Mouse (Mus musculus) erythroblast, embryonic 14.5 days (primary cell): ENCODE results near the gene Gdf11. TPM values are rescaled to one million over a fixed set of nuclear protein-coding genes. Genes with fewer than 3 reads are reported as not detected.
A peak's percentile ranks its signal among the peaks of the same experiment; 100 is the strongest.

Source experiments
- H3K27me3 ChIP-seq: 2 replicates; pipeline ENCODE4 v1.6.1; 2012; ENCODE audit warnings: inconsistent platforms; ENCODE audit not compliant: control insufficient read depth
- H3K36me3 ChIP-seq: 2 replicates; pipeline ENCODE4 v1.6.1; 2012; ENCODE audit warnings: mild to moderate bottlenecking, inconsistent platforms; ENCODE audit not compliant: control insufficient read depth
- H3K4me1 ChIP-seq: 2 replicates; pipeline ENCODE4 v1.6.1; 2012; ENCODE audit warnings: inconsistent platforms; ENCODE audit not compliant: control insufficient read depth
- H3K4me3 ChIP-seq: replicated peaks from 2 replicates; pipeline ENCODE3; 2012; ENCODE audit warnings: moderate library complexity, mild to moderate bottlenecking, inconsistent platforms
- H3K9me3 ChIP-seq: 2 replicates; pipeline ENCODE4 v1.6.1; 2012; ENCODE audit warnings: low read length, inconsistent platforms, mixed read lengths; ENCODE audit not compliant: control insufficient read depth
- GATA1 ChIP-seq: IDR thresholded peaks from 2 replicates; pipeline ENCODE4 v1.6.1; 2012; ENCODE audit warnings: low read length, inconsistent platforms, mixed read lengths
- TAL1 ChIP-seq: IDR thresholded peaks from 3 replicates; pipeline ENCODE4 v1.6.1; 2012; ENCODE audit warnings: low read length, inconsistent platforms, mixed read lengths
- polyA plus RNA-seq: library from polyadenylated mRNA; stranded (reverse); fragments of >175 nt; gene quantifications from 2 replicates; pipeline ENCODE4 v1.2.3, GENCODE M21; 2012

The Gdf11 gene
- polyA plus RNA-seq, 1 experiment, result not detected

GRCm38 (mm10) chr10:128900698-128901097 lies 9.2 kb upstream of the Gdf11 start, which contains the start of gene Cd63:
Gene Cd63 (plus strand): TSS chr10:128900989.
- Histone ChIP-seq H3K36me3 (no peaks in the 10 kb centered on the region), H3K4me1 (peaks cover 2% of the 10 kb centered on the region), H3K9me3 (no peaks in the 10 kb centered on the region), H3K27me3 (peaks cover 22% of the 10 kb centered on the region), H3K4me3 (no peak within 1 kb of the TSS)
- no peak for TF ChIP-seq TAL1
- no peak for TF ChIP-seq GATA1

GRCm38 (mm10) chr10:128899759-128900490 lies 8.4 kb upstream of the Gdf11 start:
- Histone ChIP-seq H3K9me3 (no peaks in the 10 kb centered on the region), H3K27me3 (peaks cover 30% of the 10 kb centered on the region), H3K4me1 (peaks cover 2% of the 10 kb centered on the region), H3K4me3 (no peak overlapping the region), H3K36me3 (no peaks in the 10 kb centered on the region)
- TF ChIP-seq TAL1 (no peak), GATA1 (no peak)

GRCm38 (mm10) chr10:128897501-128897900 lies 6.0 kb upstream of the Gdf11 start:
- H3K4me1 ChIP-seq, result peaks cover 2% of the 10 kb centered on the region

GRCm38 (mm10) chr10:128896807-128897206 lies 5.3 kb upstream of the Gdf11 start:
- Histone ChIP-seq H3K36me3 (no peaks in the 10 kb centered on the region), H3K4me1 (peaks cover 2% of the 10 kb centered on the region)
- TF ChIP-seq GATA1 (no peak), TAL1 (no peak)

More at GRCm38 (mm10) chr10:128897501-128897900, 6.0 kb upstream of the Gdf11 start:
- H3K27me3 ChIP-seq, result peaks cover 54% of the 10 kb centered on the region
- no peaks in the 10 kb centered on the region for H3K9me3 ChIP-seq
- H3K36me3 ChIP-seq, result no peaks in the 10 kb centered on the region
- TF ChIP-seq TAL1 (no peak), GATA1 (no peak)
- H3K4me3 ChIP-seq, result no peak overlapping the region

GRCm38 (mm10) chr10:128895952-128896693 lies 4.6 kb upstream of the Gdf11 start:
- no peak for TF ChIP-seq TAL1
- no peak for TF ChIP-seq GATA1
- no peak overlapping the region for H3K4me3 ChIP-seq

More at GRCm38 (mm10) chr10:128896807-128897206, 5.3 kb upstream of the Gdf11 start:
- H3K4me3 ChIP-seq, result no peak overlapping the region
- peaks cover 61% of the 10 kb centered on the region for H3K27me3 ChIP-seq
- H3K9me3 ChIP-seq, result peaks cover 2% of the 10 kb centered on the region; the same call in 1 of the 2 replicates

GRCm38 (mm10) chr10:128895437-128895836 lies 3.9 kb upstream of the Gdf11 start:
- no peaks in the 10 kb centered on the region for H3K36me3 ChIP-seq
- H3K9me3 ChIP-seq, result peaks cover 7% of the 10 kb centered on the region; the same call in 1 of the 2 replicates
- no peak for TF ChIP-seq GATA1
- no peak for TF ChIP-seq TAL1
- no peak overlapping the region for H3K4me3 ChIP-seq
- peaks cover 6% of the 10 kb centered on the region for H3K4me1 ChIP-seq
- H3K27me3 ChIP-seq, result peaks cover 75% of the 10 kb centered on the region

More at GRCm38 (mm10) chr10:128895952-128896693, 4.6 kb upstream of the Gdf11 start:
- Histone ChIP-seq H3K36me3 (no peaks in the 10 kb centered on the region), H3K4me1 (peaks cover 2% of the 10 kb centered on the region), H3K27me3 (peaks cover 68% of the 10 kb centered on the region), H3K9me3 (peaks cover 3% of the 10 kb centered on the region; the same call in 1 of the 2 replicates)

- Histone ChIP-seq H3K4me3 (no peak overlapping the region), H3K9me3 (peaks cover 7% of the 10 kb centered on the region; the same call in 1 of the 2 replicates), H3K36me3 (no peaks in the 10 kb centered on the region), H3K4me1 (peaks cover 6% of the 10 kb centered on the region), H3K27me3 (peaks cover 99% of the 10 kb centered on the region)
- no peak for TF ChIP-seq GATA1
- TF ChIP-seq TAL1, result no peak
Observed at GRCm38 (mm10) chr10:128892246-128892645, 728 bp upstream of the Gdf11 start.

GRCm38 (mm10) chr10:128890383-128891295 lies 879 bp downstream of the Gdf11 start:
- peaks cover 13% of the 10 kb centered on the region for H3K4me1 ChIP-seq
- TF ChIP-seq GATA1, result no peak
- no peak for TF ChIP-seq TAL1
- H3K4me3 ChIP-seq, result peak overlapping the region; percentile 55
- peaks cover 90% of the 10 kb centered on the region for H3K27me3 ChIP-seq
- H3K36me3 ChIP-seq, result no peaks in the 10 kb centered on the region
- peaks cover 7% of the 10 kb centered on the region; the same call in 1 of the 2 replicates for H3K9me3 ChIP-seq
